Mouse (Mus musculus) gonadal fat pad, adult 2 months (tissue): ENCODE results near the gene Clba1. TPM values are rescaled to one million over a fixed set of nuclear protein-coding genes. Genes with fewer than 3 reads are reported as not detected.

ENCODE experiments used
- DNase-seq: peaks from one replicate; pipeline ENCODE4 v3.0.0-alpha.2; 2012; ENCODE audit warnings: low read depth
- polyA plus RNA-seq: library from polyadenylated mRNA; depleted of rRNA; stranded (reverse); fragments of >200 nt; gene quantifications from 2 replicates; pipeline ENCODE4 v1.2.3, GENCODE M21; 2012; rRNA removed

Gene Clba1
- 8.3 and 9.7 TPM in 2 replicates for polyA plus RNA-seq

- no peak for DNase-seq
Measured at GRCm38 (mm10) chr12:112808587-112809364, at the start of gene Clba1. Gene Clba1, plus strand, starts transcription at chr12:112808937.

- no peak for DNase-seq
Measured at GRCm38 (mm10) chr12:112759471-112759870, 49.3 kb upstream of the Clba1 start.

DNA sequence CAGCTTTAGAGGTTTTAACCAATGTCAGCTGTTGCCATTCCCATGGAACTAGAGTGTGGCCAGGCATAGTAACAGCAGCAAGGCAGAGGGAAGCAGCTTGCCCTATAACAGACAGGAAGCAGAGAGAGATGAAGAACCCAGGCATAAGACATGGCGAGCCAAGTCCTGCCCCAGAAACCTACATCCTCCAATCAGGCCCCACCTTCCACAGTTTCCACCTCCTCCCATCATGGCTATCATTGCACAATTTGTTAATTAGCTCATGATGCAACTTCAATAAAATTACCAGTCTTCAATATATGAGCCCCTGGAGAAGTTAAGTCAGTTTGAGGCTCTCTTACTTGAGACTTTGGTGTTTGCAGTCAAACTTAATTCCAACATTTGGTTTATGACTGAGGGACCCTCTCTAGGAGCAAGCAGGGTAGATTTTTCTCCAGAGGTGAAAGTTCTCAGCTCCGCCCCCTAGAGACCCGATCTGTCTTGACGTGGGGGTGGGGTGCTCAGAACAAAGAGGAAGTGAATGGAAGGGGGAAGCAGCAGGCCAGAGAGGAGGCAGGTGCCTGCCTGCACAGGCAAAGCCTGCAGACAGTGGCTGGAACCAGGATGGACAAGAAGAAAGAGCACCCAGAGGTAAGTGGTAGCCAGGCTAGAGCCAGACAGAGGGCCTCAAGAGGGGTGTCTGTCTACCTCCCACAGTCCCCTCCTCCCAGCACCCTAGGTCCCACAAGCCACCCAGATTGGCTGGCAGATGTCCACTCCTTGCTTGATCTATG lies 48.4 kb upstream of the Clba1 start, which contains the start of gene Pld4:
Pld4 (plus strand) TSS at position 502 of the 773 bp plus-strand sequence.
- DNase-seq: no peak

- DNase-seq: no peak
Measured at GRCm38 (mm10) chr12:112761411-112761810, 47.3 kb upstream of the Clba1 start.

GRCm38 (mm10) chr12:112762018-112762417 lies 46.7 kb upstream of the Clba1 start:
- DNase-seq: no peak

- no peak for DNase-seq
Measured at GRCm38 (mm10) chr12:112763176-112763575, 45.6 kb upstream of the Clba1 start.

GRCm38 (mm10) chr12:112764141-112764540 lies 44.6 kb upstream of the Clba1 start:
- no peak for DNase-seq

GRCm38 (mm10) chr12:112764991-112765390 lies 43.7 kb upstream of the Clba1 start:
- DNase-seq: no peak

DNA sequence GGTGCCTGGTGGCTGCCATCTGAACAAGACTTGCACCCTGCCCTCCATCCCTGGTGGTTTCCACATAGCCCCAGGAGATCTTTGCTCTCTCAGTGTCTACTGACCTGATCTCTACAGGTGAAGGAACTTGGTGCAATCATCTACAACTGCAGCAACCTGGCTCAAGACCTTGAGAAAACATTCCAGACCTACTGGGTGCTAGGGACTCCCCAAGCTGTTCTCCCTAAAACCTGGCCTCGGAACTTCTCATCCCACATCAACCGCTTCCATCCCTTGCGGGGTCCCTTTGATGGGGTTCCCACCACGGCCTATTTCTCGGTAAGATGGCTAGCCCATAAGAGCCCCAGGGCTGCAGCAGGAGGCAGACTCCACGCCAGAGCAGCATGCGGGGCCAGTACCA lies 42.2 kb upstream of the Clba1 start:
- no peak for DNase-seq

- DNase-seq: no peak
Measured at GRCm38 (mm10) chr12:112767036-112767890, 41.5 kb upstream of the Clba1 start.

DNA sequence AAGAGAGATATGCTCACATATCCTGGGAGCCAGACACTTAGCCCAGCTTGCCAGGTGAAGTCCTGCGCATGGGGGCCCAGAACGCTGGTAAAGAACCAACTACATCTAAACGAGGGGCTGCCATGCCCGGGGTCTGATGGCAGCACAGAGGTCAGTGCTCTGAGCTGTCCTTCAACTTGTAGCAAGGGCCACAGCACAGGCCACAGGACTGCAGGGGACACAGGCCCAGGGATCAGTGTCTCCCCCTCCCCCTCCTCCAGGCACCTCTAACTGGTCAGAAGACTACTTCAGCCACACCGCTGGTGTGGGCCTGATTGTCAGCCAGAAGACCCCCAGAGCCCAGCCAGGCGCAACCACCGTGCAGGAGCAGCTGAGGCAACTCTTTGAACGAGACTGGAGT lies 40.6 kb upstream of the Clba1 start:
- no peak for DNase-seq

DNA sequence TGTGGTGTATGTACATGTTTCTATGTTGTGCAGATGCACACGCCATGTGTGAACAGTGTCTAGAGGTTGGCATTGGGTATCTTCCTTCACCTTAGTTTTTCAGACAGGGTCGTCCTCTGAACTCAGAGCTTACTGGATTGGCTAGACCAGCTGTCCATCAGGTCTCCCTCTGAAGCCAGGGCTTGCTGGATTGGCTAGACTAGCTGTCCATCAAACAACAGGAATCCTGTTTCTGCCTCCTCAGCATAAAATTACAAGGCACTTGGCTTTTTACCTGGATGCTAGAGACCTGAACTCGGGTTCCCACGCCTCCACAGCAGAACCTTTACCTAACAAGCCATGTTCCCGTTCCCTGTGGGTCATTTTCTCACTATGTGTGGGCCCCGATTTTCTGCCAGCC lies 39.7 kb upstream of the Clba1 start:
- no peak for DNase-seq

DNA sequence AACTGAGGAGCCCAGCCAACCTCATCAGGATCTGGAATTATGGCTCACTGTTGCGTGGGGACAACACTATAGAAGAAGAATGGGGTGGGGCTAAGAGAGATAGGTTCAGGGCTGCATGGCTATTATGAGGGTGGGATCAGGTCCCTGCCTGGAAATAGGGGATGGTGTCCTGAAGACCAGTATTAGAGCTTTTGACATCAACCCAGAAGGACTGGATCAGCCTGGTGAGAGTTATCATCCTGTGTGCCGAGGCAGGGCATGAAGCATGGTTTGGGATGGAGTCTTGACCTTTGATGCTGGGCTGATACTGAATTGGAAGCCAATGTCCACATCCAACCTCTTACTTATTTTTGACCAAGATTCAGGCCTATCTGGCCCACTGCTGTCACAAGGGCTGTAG lies 39.0 kb upstream of the Clba1 start:
- no peak for DNase-seq

GRCm38 (mm10) chr12:112770396-112770795 lies 38.3 kb upstream of the Clba1 start:
- no peak for DNase-seq

DNA sequence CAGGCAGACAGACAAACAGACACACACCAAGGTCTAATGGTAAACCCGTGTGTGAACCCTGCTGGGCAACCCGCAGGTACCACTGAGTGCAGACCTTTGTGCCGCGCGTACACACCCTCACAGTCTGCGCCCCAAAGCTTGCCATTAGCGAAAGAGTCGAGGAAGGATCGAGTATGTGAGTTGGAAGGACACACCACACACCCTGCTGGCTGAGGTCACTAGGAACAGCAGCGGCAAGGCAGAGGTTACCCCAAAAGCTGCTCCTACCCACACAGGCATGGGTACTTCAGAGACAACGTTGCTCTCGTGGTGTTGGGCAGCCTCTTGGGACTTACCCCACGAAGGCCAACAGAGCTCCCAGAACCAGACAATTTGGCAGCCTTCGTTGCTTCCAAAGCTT lies 36.4 kb upstream of the Clba1 start:
- DNase-seq: no peak

GRCm38 (mm10) chr12:112773366-112773765 lies 35.4 kb upstream of the Clba1 start:
- DNase-seq: no peak

DNA sequence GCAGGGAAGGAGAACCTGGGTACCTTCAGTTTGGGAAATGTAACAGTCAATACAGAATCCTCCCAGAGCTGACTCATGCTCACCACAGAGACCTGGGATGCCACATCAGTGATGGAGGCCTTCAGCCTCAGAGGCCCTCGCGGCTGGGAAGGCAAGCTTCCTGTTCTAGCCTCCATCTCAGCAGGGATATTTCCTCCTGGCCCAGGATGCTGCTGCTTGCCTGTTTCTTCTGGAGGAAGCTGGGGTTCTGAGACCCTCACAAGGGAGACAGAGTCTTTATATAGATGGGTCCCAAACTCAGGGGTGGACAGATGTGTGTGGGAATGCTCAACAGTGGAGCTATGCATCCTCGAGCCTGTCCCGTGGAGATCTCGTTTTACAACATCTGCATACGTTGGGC lies 34.7 kb upstream of the Clba1 start:
- no peak for DNase-seq

DNA sequence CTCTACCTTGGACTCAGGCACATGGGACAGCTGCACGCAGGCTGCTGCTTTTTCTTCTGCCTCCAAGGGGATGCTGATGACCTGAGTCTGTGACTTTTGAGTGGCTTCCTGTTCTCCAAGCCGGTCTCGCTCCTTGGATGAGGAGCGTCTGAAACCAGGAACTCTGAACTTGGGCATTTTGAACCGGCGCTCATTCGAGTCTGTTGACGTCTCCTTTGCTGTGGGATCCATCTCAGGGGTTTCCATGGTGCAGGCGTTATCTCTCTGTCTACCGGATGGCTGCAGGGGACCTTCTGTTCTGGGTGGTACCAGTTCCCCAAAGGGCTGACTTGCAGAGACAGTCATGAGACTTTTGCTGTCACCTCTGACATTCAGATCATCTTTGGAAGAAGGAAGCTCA lies 34.3 kb upstream of the Clba1 start:
- DNase-seq: no peak

- no peak for DNase-seq
Measured at GRCm38 (mm10) chr12:112791026-112791425, 17.7 kb upstream of the Clba1 start.

GRCm38 (mm10) chr12:112793601-112794355 lies 15.0 kb upstream of the Clba1 start:
- DNase-seq: no peak

DNA sequence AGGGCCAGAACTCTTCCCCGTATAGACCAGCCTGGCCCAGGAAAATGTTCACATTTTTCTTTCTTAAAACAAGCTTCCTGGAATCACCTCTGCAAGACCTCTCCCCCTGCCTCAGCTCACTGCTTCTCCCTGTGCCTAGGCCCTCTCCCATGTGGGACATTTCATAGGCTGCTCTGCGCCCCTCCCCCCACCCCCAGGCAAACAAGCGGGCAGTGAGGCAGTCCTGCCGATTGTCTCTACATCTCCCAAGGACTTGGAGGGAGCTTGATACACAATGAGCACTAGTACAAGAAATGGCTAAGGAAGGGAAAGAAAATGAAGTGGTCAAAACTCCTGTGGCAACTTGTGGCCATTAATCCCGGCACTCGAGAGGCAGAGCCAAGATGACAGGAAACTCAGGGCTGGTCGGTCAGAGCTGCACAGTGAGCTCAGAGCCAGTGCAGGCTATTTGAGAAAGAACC lies 14.4 kb upstream of the Clba1 start:
- no peak for DNase-seq
